Mouse (Mus musculus) erythroblast, embryonic 14.5 days (primary cell): Measurements from ENCODE around the gene Hoxa9. TPM values are rescaled to one million over a fixed set of nuclear protein-coding genes. Genes with fewer than 3 reads are reported as not detected.

ENCODE experiments used
- H3K27me3 ChIP-seq: 2 replicates; pipeline ENCODE4 v1.6.1; 2012; ENCODE audit warnings: inconsistent platforms; ENCODE audit not compliant: control insufficient read depth
- H3K36me3 ChIP-seq: 2 replicates; pipeline ENCODE4 v1.6.1; 2012; ENCODE audit warnings: mild to moderate bottlenecking, inconsistent platforms; ENCODE audit not compliant: control insufficient read depth
- H3K4me1 ChIP-seq: 2 replicates; pipeline ENCODE4 v1.6.1; 2012; ENCODE audit warnings: inconsistent platforms; ENCODE audit not compliant: control insufficient read depth
- H3K4me3 ChIP-seq: replicated peaks from 2 replicates; pipeline ENCODE3; 2012; ENCODE audit warnings: moderate library complexity, mild to moderate bottlenecking, inconsistent platforms
- H3K9me3 ChIP-seq: 2 replicates; pipeline ENCODE4 v1.6.1; 2012; ENCODE audit warnings: low read length, inconsistent platforms, mixed read lengths; ENCODE audit not compliant: control insufficient read depth
- GATA1 ChIP-seq: IDR thresholded peaks from 2 replicates; pipeline ENCODE4 v1.6.1; 2012; ENCODE audit warnings: low read length, inconsistent platforms, mixed read lengths
- TAL1 ChIP-seq: IDR thresholded peaks from 3 replicates; pipeline ENCODE4 v1.6.1; 2012; ENCODE audit warnings: low read length, inconsistent platforms, mixed read lengths
- polyA plus RNA-seq: library from polyadenylated mRNA; stranded (reverse); fragments of >175 nt; gene quantifications from 2 replicates; pipeline ENCODE4 v1.2.3, GENCODE M21; 2012

The Hoxa9 gene
- polyA plus RNA-seq, 1 experiment, result not detected

DNA sequence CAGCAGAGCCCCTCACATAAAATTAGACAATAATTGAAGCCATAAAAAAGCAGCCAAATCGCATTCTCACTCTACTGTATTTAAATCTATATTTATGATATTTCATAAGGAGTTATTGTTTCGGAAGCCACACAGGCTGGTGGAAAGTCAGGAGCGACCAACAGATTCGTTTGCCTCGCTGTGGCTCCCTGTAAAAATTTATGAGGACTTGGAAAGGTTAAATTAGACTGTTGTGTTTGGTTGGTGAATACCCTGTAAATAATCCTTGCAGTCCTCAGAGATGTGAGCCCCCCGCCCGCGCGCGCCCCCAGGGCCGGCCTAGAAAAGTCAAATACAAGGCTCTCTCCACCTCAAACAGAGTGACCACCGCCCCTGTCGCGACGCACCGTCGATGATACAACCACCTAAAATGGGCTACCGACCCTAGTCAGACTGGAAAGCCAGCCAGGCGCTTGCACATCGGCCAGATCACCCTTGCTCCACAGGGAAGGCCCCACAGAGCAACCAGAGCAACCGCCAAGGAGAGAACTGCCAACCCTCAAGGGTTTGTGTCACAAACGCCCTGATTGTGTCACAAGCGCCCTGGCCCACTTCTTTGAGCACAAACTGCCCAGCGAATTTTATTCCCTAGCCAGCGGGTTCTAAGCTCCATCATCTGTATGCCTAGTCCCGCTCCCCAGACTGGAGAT is 4.2 kb downstream of the Hoxa9 start:
- no peak for TF ChIP-seq GATA1
- no peak for TF ChIP-seq TAL1
- H3K9me3 ChIP-seq, result peaks cover 6% of the 10 kb centered on the region
- no peak overlapping the region for H3K4me3 ChIP-seq

DNA sequence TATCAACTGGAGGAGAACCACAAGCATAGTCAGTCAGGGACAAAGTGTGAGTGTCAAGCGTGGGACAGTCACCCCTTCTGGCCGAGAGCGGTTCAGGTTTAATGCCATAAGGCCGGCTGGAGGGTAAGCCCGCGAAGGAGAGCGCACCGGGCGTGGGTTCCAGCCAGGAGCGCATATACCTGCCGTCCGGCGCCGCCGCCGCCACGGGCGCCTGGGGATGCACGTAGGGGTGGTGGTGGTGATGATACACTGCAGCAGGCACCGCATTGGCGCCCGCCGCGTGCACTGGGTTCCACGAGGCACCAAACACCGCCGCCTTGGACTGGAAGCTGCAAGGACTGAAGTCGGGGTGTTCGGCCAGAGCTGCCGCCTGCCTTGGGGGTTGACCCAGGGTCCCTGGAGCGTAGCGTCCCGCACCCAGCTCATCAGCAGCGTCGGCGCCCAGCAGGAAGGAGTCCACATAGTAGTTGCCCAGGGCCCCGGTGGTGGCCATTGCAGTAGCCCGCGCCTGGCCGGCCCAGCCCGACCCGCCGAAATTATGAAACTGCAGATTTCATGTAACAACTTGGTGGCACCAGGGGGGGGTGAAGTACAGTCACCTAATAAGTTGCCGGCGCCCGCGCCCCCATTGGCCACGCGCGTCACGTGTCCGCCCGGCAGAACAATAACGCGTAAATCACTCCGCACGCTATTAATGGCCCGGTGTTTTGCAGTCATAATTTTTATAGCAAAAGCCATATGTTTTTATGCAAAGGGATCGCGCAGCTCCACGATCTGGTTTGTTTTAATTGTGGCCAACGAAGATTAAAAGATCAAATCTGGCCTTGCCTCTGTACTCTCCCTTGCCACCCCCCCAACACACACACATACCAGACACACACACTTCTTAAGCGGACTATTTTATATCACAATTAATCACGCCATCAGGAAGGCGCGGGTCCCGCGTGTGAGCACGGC is 5.0 kb downstream of the Hoxa9 start:
- no peak for TF ChIP-seq TAL1
- TF ChIP-seq GATA1, result no peak
- H3K4me3 ChIP-seq, result no peak overlapping the region
- H3K36me3 ChIP-seq, result no peaks in the 10 kb centered on the region
- peaks cover 100% of the 10 kb centered on the region for H3K27me3 ChIP-seq
- peaks cover 3% of the 10 kb centered on the region for H3K4me1 ChIP-seq
- H3K9me3 ChIP-seq, result peaks cover 9% of the 10 kb centered on the region

More for the DNA sequence above, 4.2 kb downstream of the Hoxa9 start:
- H3K4me1 ChIP-seq, result no peaks in the 10 kb centered on the region
- H3K36me3 ChIP-seq, result no peaks in the 10 kb centered on the region
- peaks cover 100% of the 10 kb centered on the region for H3K27me3 ChIP-seq

DNA sequence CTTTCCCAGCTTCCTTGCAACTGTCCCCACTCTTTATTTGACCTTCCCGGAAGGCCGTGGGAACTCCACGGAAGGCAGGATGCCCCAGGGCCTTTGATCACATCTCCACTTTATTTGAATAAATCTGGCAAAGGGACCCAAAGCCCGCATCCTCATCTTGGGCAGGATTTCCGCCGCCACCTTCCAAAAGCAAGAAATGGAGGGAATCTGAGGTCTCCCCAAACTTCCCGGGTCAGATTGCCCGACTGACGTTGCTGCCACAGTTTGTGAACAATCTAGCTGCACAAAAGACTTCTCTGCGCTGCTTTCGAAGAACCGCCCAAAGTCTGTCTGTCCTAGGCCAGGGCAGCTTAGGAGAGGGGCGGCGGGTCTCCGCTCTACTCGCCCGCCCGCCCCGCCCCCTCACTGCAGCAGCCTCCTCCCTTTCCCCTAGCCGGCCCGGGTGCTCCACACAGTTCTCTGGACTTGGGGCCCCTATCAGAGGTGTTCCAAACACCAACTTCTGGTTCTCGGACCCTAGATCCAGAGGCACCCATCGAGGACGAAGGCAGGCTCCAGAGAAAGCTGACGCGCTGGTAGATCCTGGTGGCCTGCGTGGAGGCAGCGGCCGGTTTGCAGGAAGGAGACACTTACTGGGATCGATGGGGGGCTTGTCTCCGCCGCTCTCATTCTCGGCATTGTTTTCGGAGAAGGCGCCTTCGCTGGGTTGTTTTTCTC is 5.8 kb downstream of the Hoxa9 start:
- Histone ChIP-seq H3K4me3 (no peak overlapping the region), H3K9me3 (peaks cover 9% of the 10 kb centered on the region), H3K4me1 (peaks cover 3% of the 10 kb centered on the region), H3K27me3 (peaks cover 100% of the 10 kb centered on the region), H3K36me3 (no peaks in the 10 kb centered on the region)
- TF ChIP-seq TAL1 (no peak), GATA1 (no peak)

GRCm38 (mm10) chr6:52223939-52224760 is 6.7 kb downstream of the Hoxa9 start:
- Histone ChIP-seq H3K4me1 (peaks cover 3% of the 10 kb centered on the region), H3K9me3 (peaks cover 9% of the 10 kb centered on the region), H3K4me3 (no peak overlapping the region), H3K27me3 (peaks cover 100% of the 10 kb centered on the region), H3K36me3 (no peaks in the 10 kb centered on the region)
- no peak for TF ChIP-seq TAL1
- TF ChIP-seq GATA1, result no peak

DNA sequence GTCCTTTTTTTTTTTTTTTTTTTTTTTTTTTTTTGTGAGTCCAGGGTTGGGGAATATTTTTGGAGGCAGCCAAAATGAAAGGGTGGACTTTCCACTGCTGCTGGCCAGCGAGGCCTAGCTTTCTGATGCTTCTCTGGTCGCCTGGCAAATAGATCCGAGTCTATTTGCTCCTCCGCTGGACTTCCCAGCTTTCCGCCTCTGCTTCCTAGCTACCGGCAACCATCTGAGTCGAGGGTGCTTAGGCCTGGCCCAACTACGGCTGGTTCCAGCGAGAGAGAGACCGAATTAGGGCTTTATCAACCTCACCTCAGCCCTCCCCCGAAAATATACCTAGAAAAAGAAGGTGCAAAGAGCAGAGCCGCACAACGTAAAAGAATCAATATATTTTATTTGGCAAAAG is 8.2 kb downstream of the Hoxa9 start:
- Histone ChIP-seq H3K4me1 (peaks cover 3% of the 10 kb centered on the region), H3K36me3 (no peaks in the 10 kb centered on the region), H3K4me3 (no peak overlapping the region), H3K9me3 (peaks cover 9% of the 10 kb centered on the region), H3K27me3 (peaks cover 100% of the 10 kb centered on the region)
- TF ChIP-seq GATA1, result no peak
- no peak for TF ChIP-seq TAL1

- TF ChIP-seq TAL1, result no peak
- no peak for TF ChIP-seq GATA1
- peaks cover 100% of the 10 kb centered on the region for H3K27me3 ChIP-seq
- H3K4me1 ChIP-seq, result peaks cover 3% of the 10 kb centered on the region
- H3K9me3 ChIP-seq, result peaks cover 9% of the 10 kb centered on the region
- H3K36me3 ChIP-seq, result no peaks in the 10 kb centered on the region
- no peak overlapping the region for H3K4me3 ChIP-seq
Measured at GRCm38 (mm10) chr6:52221993-52222685, 8.8 kb downstream of the Hoxa9 start.

DNA sequence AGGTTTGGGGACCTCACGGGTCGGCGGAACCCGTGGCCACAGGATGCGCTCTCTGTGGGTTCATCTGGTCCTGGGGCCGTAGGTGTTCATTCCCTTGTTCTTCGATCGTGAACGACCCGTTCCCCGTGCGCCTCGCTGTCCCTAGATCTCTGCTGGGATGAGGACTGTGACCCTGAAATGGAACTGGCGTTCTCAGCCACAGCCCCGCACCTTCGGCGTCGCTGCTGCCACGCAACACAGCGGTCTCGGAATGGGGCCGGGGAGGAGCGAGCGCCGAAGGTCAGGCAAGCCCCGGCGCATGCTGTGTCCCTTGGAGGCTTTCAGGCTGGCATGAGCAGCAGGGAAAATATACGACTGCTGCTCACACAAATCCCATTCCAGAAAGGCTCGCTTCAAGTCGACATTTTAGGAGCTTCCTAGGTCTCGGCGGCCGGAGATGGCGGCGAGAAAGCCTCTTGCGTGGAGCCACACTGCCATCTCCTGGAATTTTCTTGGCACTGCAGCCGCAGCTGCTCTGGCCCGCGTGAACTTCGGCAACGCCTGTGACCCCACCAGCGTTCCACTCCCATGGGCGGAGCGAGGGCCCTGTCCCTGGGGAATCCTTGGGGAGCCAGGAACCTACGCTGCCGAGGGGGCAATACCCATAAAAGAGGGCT is 9.4 kb downstream of the Hoxa9 start, which contains the start of gene Hoxa7:
Hoxa7 (minus strand) TSS at position 518 of the 656 bp plus-strand sequence.
- TF ChIP-seq TAL1, result no peak
- H3K36me3 ChIP-seq, result no peaks in the 10 kb centered on the region
- H3K4me1 ChIP-seq, result peaks cover 3% of the 10 kb centered on the region
- H3K9me3 ChIP-seq, result peaks cover 9% of the 10 kb centered on the region
- H3K27me3 ChIP-seq, result peaks cover 100% of the 10 kb centered on the region
- H3K4me3 ChIP-seq, result peak within 1 kb of the TSS; percentile 44
